Mouse (Mus musculus) liver, embryonic 14.5 days (tissue): ENCODE data around the gene Anp32b. TPM values are rescaled to one million over a fixed set of nuclear protein-coding genes. Genes with fewer than 3 reads are reported as not detected.

Experiments
- ATAC-seq: fragments of 200-750 bp; cut with Nextera tagmentation; 2 replicates; pipeline ENCODE4 v1.8.0; 2017; ENCODE audit warnings: moderate number of reproducible peaks, mild to moderate bottlenecking, moderate library complexity; ENCODE audit not compliant: insufficient read depth
- DNase-seq, 3 experiments: peaks; one replicate each; pipeline ENCODE4 v3.0.0-alpha.2; 2012 to 2013; ENCODE audit warnings: low read depth in 3 of 3, low spot score in 3 of 3
- H3K27ac ChIP-seq: fragments of 300-500 bp; sonication (generic); 2 replicates; pipeline ENCODE4 v1.5.1; 2014; ENCODE audit warnings: moderate library complexity, mild to moderate bottlenecking, control low read depth, inconsistent platforms
- H3K27me3 ChIP-seq: fragments of 300-500 bp; sonication (generic); 2 replicates; pipeline ENCODE4 v1.6.1; 2014; ENCODE audit warnings: mild to moderate bottlenecking, low read length, moderate library complexity; ENCODE audit not compliant: control insufficient read depth, insufficient read depth
- H3K36me3 ChIP-seq: fragments of 300-500 bp; sonication (generic); replicated peaks from 2 replicates; pipeline ENCODE4 v1.6.1; 2014; ENCODE audit warnings: low read depth; ENCODE audit not compliant: control insufficient read depth, insufficient read depth
- H3K4me1 ChIP-seq, 2 experiments: fragments of 200-500 bp in 1 of 2; fragments of 300-500 bp in 1 of 2; sonication (generic) in 1 of 2; replicated peaks; 2 replicates each; pipeline ENCODE4 v1.6.1; 2012 to 2014; ENCODE audit warnings: antibody characterized with exemption in 1 of 2, inconsistent platforms in 1 of 2, low read length in 1 of 2; ENCODE audit not compliant: control insufficient read depth in 2 of 2, insufficient read depth in 2 of 2
- H3K4me2 ChIP-seq: fragments of 300-500 bp; sonication (generic); 2 replicates; pipeline ENCODE4 v1.6.1; 2014; ENCODE audit warnings: low read depth, mild to moderate bottlenecking, control low read depth, moderate library complexity
- H3K4me3 ChIP-seq, 2 experiments: fragments of 200-500 bp in 1 of 2; fragments of 300-500 bp in 1 of 2; sonication (generic) in 1 of 2; 2 replicates each; pipeline ENCODE4 v1.5.1; 2012 to 2014; ENCODE audit warnings: low read depth in 2 of 2, low read length in 2 of 2, mild to moderate bottlenecking in 2 of 2, control low read depth in 1 of 2, inconsistent platforms in 1 of 2, moderate library complexity in 1 of 2; ENCODE audit not compliant: insufficient read depth in 1 of 2
- H3K9ac ChIP-seq: fragments of 300-500 bp; sonication (generic); replicated peaks from 2 replicates; pipeline ENCODE4 v1.6.1; 2014; ENCODE audit warnings: mild to moderate bottlenecking, control low read depth, moderate library complexity
- H3K9me3 ChIP-seq: fragments of 300-500 bp; sonication (generic); 2 replicates; pipeline ENCODE4 v1.6.1; 2016; ENCODE audit warnings: low read length, mixed read lengths; ENCODE audit not compliant: control insufficient read depth
- CTCF ChIP-seq: IDR thresholded peaks from 2 replicates; pipeline ENCODE4 v1.5.1; 2016; ENCODE audit warnings: antibody characterized with exemption, low read depth, control low read depth
- EP300 ChIP-seq: IDR thresholded peaks from 2 replicates; pipeline ENCODE4 v1.6.1; 2016; ENCODE audit warnings: antibody characterized with exemption, low read depth
- WGBS: fragments of 180-500 bp; shearing (Covaris S2); extraction: QIAGEN DNeasy Blood & Tissue Kit; methylation state at CpG from one replicate; pipeline ENCODE4 v1.1.7; 2014; ENCODE audit not compliant: insufficient replicate concordance; 5-methylcytosine and 5-hydroxymethylcytosine counted together
- polyA plus RNA-seq, 2 experiments: library from polyadenylated mRNA; depleted of rRNA in 1 of 2; stranded (reverse) in 1 of 2; unstranded in 1 of 2; fragments of >200 nt; fragmentation: Nextera tagmentation in 1 of 2; extraction: Ambion mirVana in 1 of 2; gene quantifications; 2 replicates each; pipeline versions ENCODE4 v1.2.1 to v1.2.3; 2012 to 2014

The Anp32b gene
- polyA plus RNA-seq, 2 experiments, result 171 to 351 TPM

DNA sequence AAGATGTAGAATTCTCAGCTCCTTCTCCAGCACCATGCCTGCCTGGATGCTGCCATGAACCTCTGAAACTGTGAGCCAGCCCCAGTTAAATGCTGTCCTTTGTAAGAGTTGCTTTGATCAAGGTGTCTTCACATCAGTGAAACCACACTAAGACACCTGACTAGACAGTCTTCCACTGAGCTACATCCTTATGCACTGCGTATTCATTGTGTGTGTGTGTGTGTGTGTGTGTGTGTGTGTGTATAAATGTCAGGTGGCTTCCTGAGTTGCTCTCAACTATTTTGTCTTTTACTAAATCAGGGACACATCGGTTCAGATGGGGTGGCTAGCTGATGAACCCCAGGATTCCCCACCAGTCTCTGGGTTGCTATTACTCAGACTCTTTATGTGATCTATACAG, 28.4 kb downstream of the Anp32b start:
- Histone ChIP-seq H3K4me1 (no peaks in the 10 kb centered on the region), H3K4me2 (no peak overlapping the region), H3K9me3 (no peaks in the 10 kb centered on the region), H3K9ac (no peak overlapping the region), H3K27ac (no peak overlapping the region), H3K36me3 (peaks cover 44% of the 10 kb centered on the region), H3K4me3 (no peak overlapping the region), H3K27me3 (no peaks in the 10 kb centered on the region)
- TF ChIP-seq EP300 (no peak), CTCF (no peak)
- ATAC-seq (no peak), DNase-seq (no peak)
- 96% methylated on average over 2 of the region's 2 CpGs for WGBS

DNA sequence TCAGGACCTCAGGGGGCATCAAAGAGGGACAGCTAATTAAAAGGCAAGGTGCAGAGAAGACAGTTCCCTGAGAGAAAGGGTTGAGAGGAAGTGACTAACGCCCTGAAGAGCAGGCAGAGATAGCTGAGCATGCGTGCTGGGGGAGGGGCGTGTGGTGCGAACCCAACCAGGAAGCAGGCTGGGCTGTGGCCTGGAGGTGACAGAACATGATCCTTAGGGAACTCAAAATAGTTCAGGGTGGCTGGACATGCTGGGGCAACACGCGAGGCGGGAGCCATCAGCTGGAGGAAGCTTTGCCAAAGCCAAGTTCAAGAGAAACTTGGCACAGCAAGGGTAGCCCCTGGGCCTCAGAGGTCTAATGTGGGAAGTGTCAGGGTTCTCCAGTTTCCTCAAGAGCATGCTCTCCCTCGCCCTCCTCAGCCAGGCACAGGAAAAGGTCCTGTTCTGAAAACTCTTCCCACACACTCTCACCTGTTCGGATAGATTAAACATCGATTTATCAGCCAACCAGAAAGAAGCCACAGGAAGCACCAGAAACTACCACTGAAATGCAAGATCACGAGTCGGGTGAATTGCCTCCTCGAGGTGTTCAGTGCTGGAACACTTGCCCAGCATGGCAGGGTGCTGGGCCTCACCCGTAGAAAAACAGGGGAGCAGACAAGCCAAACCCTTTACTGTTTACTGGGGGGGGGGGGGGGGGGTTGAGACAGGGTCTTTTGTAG, 35.2 kb downstream of the Anp32b start:
- H3K27me3 ChIP-seq, result no peaks in the 10 kb centered on the region
- H3K4me2 ChIP-seq, result peak overlapping the region; percentile 27
- WGBS, result 18% methylated on average over 14 of the region's 14 CpGs
- no peak for ATAC-seq
- H3K4me1 ChIP-seq, result peaks cover 20 to 22% of the 10 kb centered on the region in 2 experiments
- H3K4me3 ChIP-seq, result no peak overlapping the region
- peak in 2 of 3 experiments; percentile 47 to 51 for DNase-seq
- H3K36me3 ChIP-seq, result no peaks in the 10 kb centered on the region
- TF ChIP-seq CTCF (no peak), EP300 (no peak)
- H3K27ac ChIP-seq, result peak overlapping the region; percentile 50
- no peaks in the 10 kb centered on the region for H3K9me3 ChIP-seq
- H3K9ac ChIP-seq, result peak overlapping the region; percentile 43

DNA sequence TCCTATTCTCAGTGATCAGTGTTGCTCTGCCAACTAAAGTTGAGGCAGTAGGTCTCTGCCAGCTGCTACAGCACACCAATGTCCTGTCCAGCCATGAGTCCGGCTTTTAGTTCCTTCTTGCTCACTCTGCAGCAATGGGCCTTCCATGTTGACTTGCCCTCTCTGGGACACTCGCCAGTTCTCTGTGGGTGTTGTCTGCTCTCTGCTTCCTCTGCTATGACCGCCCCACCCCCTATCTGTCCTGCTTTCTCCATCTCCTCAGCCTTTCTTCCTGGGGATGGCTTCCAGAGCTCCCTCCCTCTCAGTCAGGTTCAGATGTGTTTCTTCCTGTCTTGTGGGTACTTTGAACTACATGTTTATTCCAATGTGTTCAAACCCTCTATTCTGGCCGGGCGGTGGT, 36.6 kb downstream of the Anp32b start:
- H3K27me3 ChIP-seq, result no peaks in the 10 kb centered on the region
- no peaks in the 10 kb centered on the region for H3K9me3 ChIP-seq
- no peak overlapping the region for H3K9ac ChIP-seq
- no peak for ATAC-seq
- H3K4me3 ChIP-seq, result no peak overlapping the region
- peaks cover 20 to 22% of the 10 kb centered on the region in 2 experiments for H3K4me1 ChIP-seq
- WGBS, result 79% methylated on average over 5 of the region's 5 CpGs
- DNase-seq, result no peak
- TF ChIP-seq CTCF, result no peak; the same call in 1 of the 2 replicates
- no peak for TF ChIP-seq EP300
- no peak overlapping the region for H3K4me2 ChIP-seq
- H3K27ac ChIP-seq, result no peak overlapping the region
- H3K36me3 ChIP-seq, result peaks cover 3% of the 10 kb centered on the region

- Histone ChIP-seq H3K27me3 (no peaks in the 10 kb centered on the region), H3K4me2 (peak within 1 kb of the TSS; percentile 95), H3K4me3 (peak within 1 kb of the TSS; percentile 71 to 83), H3K27ac (peak within 1 kb of the TSS; percentile 6; the same call in 1 of the 2 replicates), H3K4me1 (peaks cover 20 to 22% of the 10 kb centered on the region in 2 experiments), H3K36me3 (peaks cover 19% of the 10 kb centered on the region), H3K9ac (peak within 1 kb of the TSS; percentile 88), H3K9me3 (no peaks in the 10 kb centered on the region)
- peak; percentile 98 for ATAC-seq
- WGBS, result under 1% methylated on average over 58 of the region's 58 CpGs
- peak; percentile 89 to 91 (median 91) for DNase-seq
- TF ChIP-seq EP300 (no peak), CTCF (no peak)
These were observed 38.6 kb downstream of the Anp32b start, which contains the start of gene Nans for GRCm38 (mm10) chr4:46489028-46489925. TSS of gene Nans (plus strand) at chr4:46489248.

DNA sequence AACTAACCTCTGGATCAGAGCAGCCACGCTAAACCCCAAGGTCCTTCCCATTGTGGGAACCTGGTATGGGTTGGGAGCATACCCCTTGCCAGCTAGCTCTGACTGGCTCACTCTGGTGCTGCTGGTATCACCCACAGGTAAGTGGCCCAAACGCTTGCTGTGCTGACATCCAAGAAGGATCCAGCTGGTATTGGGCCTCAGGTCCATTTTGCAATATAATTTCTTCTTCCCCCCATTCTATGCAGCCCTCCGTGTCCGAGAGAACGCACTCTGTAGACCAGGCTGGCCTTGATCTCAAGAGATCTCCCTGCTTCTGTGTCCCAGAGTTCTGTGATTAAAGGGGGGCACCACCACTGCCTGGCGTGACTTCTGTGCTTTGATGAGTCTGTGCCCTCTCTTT, 42.4 kb downstream of the Anp32b start:
- Histone ChIP-seq H3K4me3 (no peak overlapping the region), H3K36me3 (peaks cover 29% of the 10 kb centered on the region), H3K4me1 (peaks cover 10 to 13% of the 10 kb centered on the region in 2 experiments), H3K27me3 (no peaks in the 10 kb centered on the region), H3K9ac (no peak overlapping the region), H3K27ac (no peak overlapping the region), H3K9me3 (no peaks in the 10 kb centered on the region), H3K4me2 (no peak overlapping the region)
- ATAC-seq (no peak), DNase-seq (no peak)
- no peak for TF ChIP-seq CTCF
- TF ChIP-seq EP300, result no peak
- 87% methylated on average over 6 of the region's 6 CpGs for WGBS
